Mouse (Mus musculus) E14TG2a.4 (cell line): ENCODE results near the gene Clptm1.

ENCODE experiments used
- H3K27me3 ChIP-seq: 2 replicates; pipeline ENCODE4 v1.6.1; 2014; ENCODE audit warnings: low read length, control low read depth; ENCODE audit not compliant: insufficient read depth
- H3K36me3 ChIP-seq: 2 replicates; pipeline ENCODE4 v1.6.1; 2014; ENCODE audit warnings: low read length, control low read depth; ENCODE audit not compliant: insufficient read depth
- H3K4me1 ChIP-seq: replicated peaks from 2 replicates; pipeline ENCODE4 v1.6.1; 2014; ENCODE audit warnings: low read depth, low read length, control low read depth
- H3K4me3 ChIP-seq: replicated peaks from 2 replicates; pipeline ENCODE4 v1.5.1; 2014; ENCODE audit warnings: mild to moderate bottlenecking, low read length
- H3K9me3 ChIP-seq: 2 replicates; pipeline ENCODE4 v1.6.1; 2014; ENCODE audit warnings: low read length, control low read depth
- CTCF ChIP-seq: conservative IDR thresholded peaks from 2 replicates; pipeline ENCODE4 v1.5.1; 2014; ENCODE audit warnings: low read length
- NANOG ChIP-seq: IDR thresholded peaks from 2 replicates; pipeline ENCODE4 v1.6.1; 2014; ENCODE audit warnings: borderline replicate concordance, low read length, mixed read lengths
- POU5F1 ChIP-seq: IDR thresholded peaks from 2 replicates; pipeline ENCODE4 v1.6.1; 2014; ENCODE audit warnings: low read length, borderline replicate concordance

Clptm1 gene

GRCm38 (mm10) chr7:19686521-19686920 lies 21.7 kb upstream of the Clptm1 start:
- Histone ChIP-seq H3K27me3 (no peaks in the 10 kb centered on the region), H3K36me3 (peaks cover 12% of the 10 kb centered on the region), H3K9me3 (no peaks in the 10 kb centered on the region), H3K4me1 (peaks cover 73% of the 10 kb centered on the region), H3K4me3 (no peak overlapping the region)
- TF ChIP-seq NANOG (no peak), CTCF (no peak), POU5F1 (no peak)

GRCm38 (mm10) chr7:19685374-19685773 lies 20.5 kb upstream of the Clptm1 start:
- TF ChIP-seq CTCF (no peak), POU5F1 (no peak), NANOG (no peak)
- H3K4me3 ChIP-seq = no peak overlapping the region
- H3K36me3 ChIP-seq = peaks cover 12% of the 10 kb centered on the region
- no peaks in the 10 kb centered on the region for H3K9me3 ChIP-seq
- H3K27me3 ChIP-seq = no peaks in the 10 kb centered on the region
- H3K4me1 ChIP-seq = peaks cover 72% of the 10 kb centered on the region

- H3K9me3 ChIP-seq = no peaks in the 10 kb centered on the region
- peaks cover 3% of the 10 kb centered on the region; the same call in 1 of the 2 replicates for H3K36me3 ChIP-seq
- no peak for TF ChIP-seq POU5F1
- no peak for TF ChIP-seq NANOG
- TF ChIP-seq CTCF = no peak
- peaks cover 66% of the 10 kb centered on the region for H3K4me1 ChIP-seq
- no peak overlapping the region for H3K4me3 ChIP-seq
- H3K27me3 ChIP-seq = no peaks in the 10 kb centered on the region
Measured at GRCm38 (mm10) chr7:19683771-19684201, 19.0 kb upstream of the Clptm1 start.

- Histone ChIP-seq H3K4me1 (peaks cover 66% of the 10 kb centered on the region), H3K4me3 (no peak overlapping the region), H3K9me3 (no peaks in the 10 kb centered on the region), H3K27me3 (no peaks in the 10 kb centered on the region), H3K36me3 (no peaks in the 10 kb centered on the region)
- no peak for TF ChIP-seq POU5F1
- no peak for TF ChIP-seq CTCF
- no peak for TF ChIP-seq NANOG
Measured at GRCm38 (mm10) chr7:19682979-19683378, 18.1 kb upstream of the Clptm1 start.

- H3K9me3 ChIP-seq = no peaks in the 10 kb centered on the region
- no peaks in the 10 kb centered on the region for H3K36me3 ChIP-seq
- no peak within 1 kb of the TSS for H3K4me3 ChIP-seq
- no peaks in the 10 kb centered on the region for H3K27me3 ChIP-seq
- no peak for TF ChIP-seq CTCF
- no peak for TF ChIP-seq POU5F1
- TF ChIP-seq NANOG = no peak
- H3K4me1 ChIP-seq = peaks cover 54% of the 10 kb centered on the region
Measured at GRCm38 (mm10) chr7:19681202-19681694, 16.4 kb upstream of the Clptm1 start, which contains the start of the genes Gm44805 and Apoc4. TSS of gene Gm44805 (minus strand) at chr7:19681423. TSS of gene Apoc4 (minus strand) at chr7:19681479.

GRCm38 (mm10) chr7:19680702-19681101 lies 15.9 kb upstream of the Clptm1 start:
- Histone ChIP-seq H3K27me3 (no peaks in the 10 kb centered on the region), H3K36me3 (no peaks in the 10 kb centered on the region), H3K4me3 (no peak overlapping the region), H3K4me1 (peaks cover 52% of the 10 kb centered on the region), H3K9me3 (no peaks in the 10 kb centered on the region)
- TF ChIP-seq CTCF (no peak), POU5F1 (no peak), NANOG (no peak)

- Histone ChIP-seq H3K4me3 (no peak overlapping the region), H3K27me3 (no peaks in the 10 kb centered on the region), H3K4me1 (peaks cover 41% of the 10 kb centered on the region), H3K36me3 (no peaks in the 10 kb centered on the region), H3K9me3 (no peaks in the 10 kb centered on the region)
- TF ChIP-seq CTCF (no peak), NANOG (no peak), POU5F1 (no peak)
Measured at GRCm38 (mm10) chr7:19678901-19679300, 14.1 kb upstream of the Clptm1 start.

- H3K9me3 ChIP-seq = no peaks in the 10 kb centered on the region
- no peak within 1 kb of the TSS for H3K4me3 ChIP-seq
- no peaks in the 10 kb centered on the region for H3K36me3 ChIP-seq
- TF ChIP-seq NANOG (no peak), CTCF (no peak), POU5F1 (no peak)
- H3K27me3 ChIP-seq = no peaks in the 10 kb centered on the region
- H3K4me1 ChIP-seq = peaks cover 41% of the 10 kb centered on the region
Measured at GRCm38 (mm10) chr7:19677872-19678271, 13.0 kb upstream of the Clptm1 start, which contains the start of gene Apoc2. TSS of gene Apoc2 (minus strand) at chr7:19677941.

- Histone ChIP-seq H3K36me3 (no peaks in the 10 kb centered on the region), H3K27me3 (no peaks in the 10 kb centered on the region), H3K4me1 (peaks cover 41% of the 10 kb centered on the region), H3K4me3 (no peak overlapping the region), H3K9me3 (no peaks in the 10 kb centered on the region)
- no peak for TF ChIP-seq NANOG
- TF ChIP-seq POU5F1 = no peak
- no peak for TF ChIP-seq CTCF
Measured at GRCm38 (mm10) chr7:19676662-19677061, 11.8 kb upstream of the Clptm1 start.
